Mouse (Mus musculus): ENCODE data around the gene Duoxa1.

The Duoxa1 gene

GRCm38 (mm10) chr2:122327986-122328385 is 14.5 kb upstream of the Duoxa1 start:
- DNase-seq = no peak

GRCm38 (mm10) chr2:122325361-122325760 is 11.8 kb upstream of the Duoxa1 start:
- DNase-seq = no peak

GRCm38 (mm10) chr2:122324586-122324985 is 11.1 kb upstream of the Duoxa1 start:
- DNase-seq = no peak

- DNase-seq = no peak
Measured at GRCm38 (mm10) chr2:122323960-122324359, 10.4 kb upstream of the Duoxa1 start.

- DNase-seq = no peak
Measured at GRCm38 (mm10) chr2:122317384-122317783, 3.9 kb upstream of the Duoxa1 start.

GRCm38 (mm10) chr2:122315372-122315771 is 1.8 kb upstream of the Duoxa1 start, which contains the start of gene Duox1:
Gene Duox1, plus strand, starts transcription at chr2:122315672.
- DNase-seq = no peak

GRCm38 (mm10) chr2:122312722-122313417 is 660 bp downstream of the Duoxa1 start:
- DNase-seq = peak; percentile 63

GRCm38 (mm10) chr2:122311561-122311960 is 2.0 kb downstream of the Duoxa1 start:
- DNase-seq = no peak

GRCm38 (mm10) chr2:122309647-122310046 is 3.9 kb downstream of the Duoxa1 start:
- no peak for DNase-seq

GRCm38 (mm10) chr2:122306184-122306583 is 7.3 kb downstream of the Duoxa1 start:
- DNase-seq = no peak

- no peak for DNase-seq
Measured at GRCm38 (mm10) chr2:122305097-122305892, 8.2 kb downstream of the Duoxa1 start.

GRCm38 (mm10) chr2:122304544-122304943 is 9.0 kb downstream of the Duoxa1 start:
- DNase-seq = no peak

- DNase-seq = peak; percentile 73
Measured at GRCm38 (mm10) chr2:122302574-122303241, 10.8 kb downstream of the Duoxa1 start.

GRCm38 (mm10) chr2:122301921-122302573 is 11.5 kb downstream of the Duoxa1 start:
- DNase-seq = no peak

GRCm38 (mm10) chr2:122301081-122301920 is 12.2 kb downstream of the Duoxa1 start:
- DNase-seq = peak; percentile 40

- no peak for DNase-seq
Measured at GRCm38 (mm10) chr2:122300656-122301020, 12.9 kb downstream of the Duoxa1 start.

GRCm38 (mm10) chr2:122299911-122300655 is 13.4 kb downstream of the Duoxa1 start:
- no peak for DNase-seq

- DNase-seq = peak; percentile 33
Measured at GRCm38 (mm10) chr2:122298596-122299490, 14.7 kb downstream of the Duoxa1 start, which contains the start of gene Duoxa2. Gene Duoxa2, plus strand, starts transcription at chr2:122298900.

- no peak for DNase-seq
Measured at GRCm38 (mm10) chr2:122298096-122298499, 15.4 kb downstream of the Duoxa1 start, which contains the start of gene Duox2. Gene Duox2, minus strand, starts transcription at chr2:122298449.
